Mouse (Mus musculus) small intestine, adult 2 months (tissue): Measurements from ENCODE around the gene Ubox5.

ENCODE experiments used
- CTCF ChIP-seq: fragments of 200-500 bp; IDR thresholded peaks from 2 replicates; pipeline ENCODE4 v1.5.1; 2012; ENCODE audit warnings: low read depth, mild to moderate bottlenecking, control low read depth, inconsistent platforms, low read length, moderate library complexity, mixed read lengths; ENCODE audit not compliant: insufficient replicate concordance, insufficient read length; ENCODE audit errors: extremely low read depth
- POLR2A ChIP-seq: fragments of 200-500 bp; IDR thresholded peaks from 2 replicates; pipeline ENCODE4 v1.6.1; 2012; ENCODE audit warnings: low read depth, mild to moderate bottlenecking, control low read depth, inconsistent platforms, low read length, moderate library complexity

DNA sequence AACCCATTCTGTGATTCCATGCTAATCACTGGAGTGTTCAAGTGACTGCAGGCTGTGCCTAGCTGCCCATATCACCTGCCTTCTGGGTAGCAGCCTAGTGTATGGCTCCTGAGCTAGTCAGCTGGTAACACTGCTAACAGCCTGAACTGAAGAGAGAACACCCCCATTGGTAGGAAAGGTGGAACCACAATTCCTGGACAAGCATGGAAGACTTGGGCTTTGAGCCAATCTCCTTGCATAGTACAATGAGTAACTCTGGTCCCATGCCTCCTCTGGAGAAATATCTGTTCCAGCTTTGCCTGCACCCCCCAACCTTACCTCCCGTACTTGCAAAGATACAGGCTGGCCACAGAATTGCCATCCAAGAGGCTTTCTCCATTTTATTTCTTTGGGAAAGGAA is 2.6 kb upstream of the Ubox5 start:
- no peak for TF ChIP-seq CTCF
- no peak for TF ChIP-seq POLR2A
